Mouse (Mus musculus): ENCODE results near the gene Ccdc148. TPM values are rescaled to one million over a fixed set of nuclear protein-coding genes. Genes with fewer than 3 reads are reported as not detected.

Gene Ccdc148
- polyA plus RNA-seq, 1 experiment from 2014 or later = 6.3 TPM

DNA sequence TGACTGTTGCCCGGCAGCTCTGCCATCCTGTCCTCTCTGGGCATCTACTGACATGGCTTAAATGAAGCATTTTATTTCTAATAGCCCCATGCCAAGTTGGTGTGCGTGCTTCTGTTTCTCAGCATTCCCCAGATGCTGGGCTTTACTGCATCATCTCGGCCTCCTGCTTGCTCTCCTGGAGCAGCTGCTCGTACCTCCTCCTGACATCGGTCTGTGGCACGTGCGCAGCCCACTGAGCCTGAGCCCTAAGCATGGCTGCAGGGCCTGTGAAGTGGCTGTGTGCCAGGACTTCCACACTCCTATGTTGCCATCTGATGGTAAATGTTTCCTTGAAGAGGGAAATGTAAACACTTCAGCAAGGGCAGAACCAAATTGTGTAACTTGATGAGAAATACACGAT, 31.0 kb upstream of the Ccdc148 start:
- no peak overlapping the region; the same call in 1 of the 2 replicates for H3K27ac ChIP-seq (replicated peaks)

DNA sequence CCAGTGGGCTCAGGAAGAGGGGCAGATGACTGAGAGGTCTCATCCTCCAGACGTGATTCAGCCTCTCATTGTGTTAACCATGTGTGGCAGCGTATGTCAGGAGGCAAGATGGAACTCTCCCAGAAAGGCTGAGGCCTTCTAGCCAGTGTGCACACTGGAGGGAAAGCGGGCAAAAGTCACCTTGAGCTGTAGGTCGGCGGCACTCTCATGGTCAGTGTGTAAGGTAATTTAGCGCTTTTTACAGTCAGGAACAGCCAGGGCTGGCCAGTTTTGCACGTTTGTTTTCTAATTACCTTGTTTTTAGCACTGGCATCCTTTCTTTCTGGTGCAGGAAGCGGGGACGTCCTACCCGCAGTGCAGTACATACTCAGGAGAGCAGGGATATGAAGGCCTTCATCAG, 29.7 kb upstream of the Ccdc148 start:
- no peak for ATAC-seq (ENCODE audit: low FRiP score)
- no peak overlapping the region; the same call in 1 of the 2 replicates for H3K27ac ChIP-seq (replicated peaks)
- WGBS = 84% methylated on average over 10 of the region's 10 CpGs

More for the DNA sequence above, 31.0 kb upstream of the Ccdc148 start:
- peak; percentile 46; the same call in 1 of the 2 replicates for ATAC-seq (ENCODE audit: low FRiP score)
- Histone ChIP-seq H3K36me3 (no peaks in the 10 kb centered on the region), H3K4me2 (no peak overlapping the region), H3K4me1 (peaks cover 28% of the 10 kb centered on the region), H3K27me3 (replicated peaks) (no peaks in the 10 kb centered on the region), H3K9me3 (replicated peaks) (no peaks in the 10 kb centered on the region), H3K4me3 (replicated peaks) (no peak overlapping the region), H3K9ac (replicated peaks) (no peak overlapping the region)
- WGBS = 42% methylated on average over 8 of the region's 8 CpGs

DNA sequence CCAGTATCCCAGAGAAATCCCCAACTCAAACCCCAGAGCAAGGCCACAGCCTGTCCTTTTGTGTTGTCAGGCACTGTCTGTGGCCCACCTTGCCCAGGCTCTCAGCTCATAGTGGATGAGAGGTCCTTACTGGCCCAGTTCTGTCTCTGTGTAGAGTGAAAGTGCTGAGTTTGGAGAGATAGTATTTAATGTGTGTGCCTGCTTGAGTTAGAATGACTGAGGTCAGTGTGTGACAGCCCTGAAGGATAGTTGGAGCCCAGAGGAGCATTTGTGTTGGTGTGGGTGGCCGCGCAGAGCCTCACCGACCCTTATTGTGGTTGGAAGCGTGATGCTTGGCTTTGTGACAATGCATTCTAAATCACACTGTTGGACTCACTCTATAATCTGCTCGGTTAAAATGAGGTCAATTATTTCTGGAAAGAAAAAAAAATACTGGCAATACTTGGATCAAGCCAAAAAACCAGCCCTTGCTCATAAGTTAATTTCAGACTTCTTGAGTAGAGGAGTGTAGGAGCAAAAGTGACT, 29.2 kb upstream of the Ccdc148 start:
- H3K36me3 ChIP-seq = no peaks in the 10 kb centered on the region
- ATAC-seq (ENCODE audit: low FRiP score) = no peak
- H3K27me3 ChIP-seq (replicated peaks) = no peaks in the 10 kb centered on the region
- H3K9ac ChIP-seq (replicated peaks) = no peak overlapping the region
- 0 out of 2 replicates have a peak overlapping the region, but pooled peaks have one; percentile 9 for H3K27ac ChIP-seq (replicated peaks)
- no peak overlapping the region for H3K4me2 ChIP-seq
- no peaks in the 10 kb centered on the region for H3K9me3 ChIP-seq (replicated peaks)
- WGBS = 68% methylated on average over 5 of the region's 5 CpGs
- H3K4me1 ChIP-seq = peaks cover 28% of the 10 kb centered on the region
- no peak overlapping the region for H3K4me3 ChIP-seq (replicated peaks)

More for the DNA sequence above, 29.7 kb upstream of the Ccdc148 start:
- no peaks in the 10 kb centered on the region for H3K9me3 ChIP-seq (replicated peaks)
- no peaks in the 10 kb centered on the region for H3K36me3 ChIP-seq
- no peaks in the 10 kb centered on the region for H3K27me3 ChIP-seq (replicated peaks)
- H3K4me3 ChIP-seq (replicated peaks) = no peak overlapping the region
- peaks cover 28% of the 10 kb centered on the region for H3K4me1 ChIP-seq
- no peak overlapping the region for H3K4me2 ChIP-seq
- no peak overlapping the region for H3K9ac ChIP-seq (replicated peaks)

DNA sequence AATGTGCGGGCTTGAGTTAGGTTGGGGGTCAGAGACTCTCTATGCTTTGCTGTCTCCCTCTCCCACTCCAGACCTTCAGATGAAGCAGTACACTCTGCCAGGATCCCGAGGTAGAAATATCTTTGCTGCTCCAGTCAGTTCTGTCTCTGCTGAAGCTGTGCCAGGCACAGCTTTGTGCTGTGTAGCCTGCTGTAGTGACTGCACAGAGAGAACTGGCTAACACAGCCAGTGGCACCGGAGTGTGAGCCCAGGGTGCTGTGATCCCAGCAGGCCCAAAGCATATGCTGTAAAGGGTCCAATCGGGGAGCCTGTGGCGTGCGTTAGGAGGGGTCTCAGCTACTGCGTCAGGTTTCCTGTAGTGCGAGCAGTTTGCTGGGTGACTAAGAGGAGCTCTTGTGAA, 27.8 kb upstream of the Ccdc148 start:
- no peaks in the 10 kb centered on the region for H3K9me3 ChIP-seq (replicated peaks)
- H3K27me3 ChIP-seq (replicated peaks) = no peaks in the 10 kb centered on the region
- no peaks in the 10 kb centered on the region for H3K36me3 ChIP-seq
- no peak overlapping the region for H3K4me3 ChIP-seq (replicated peaks)
- ATAC-seq (ENCODE audit: low FRiP score) = no peak
- no peak overlapping the region for H3K9ac ChIP-seq (replicated peaks)
- peaks cover 28% of the 10 kb centered on the region for H3K4me1 ChIP-seq
- H3K27ac ChIP-seq (replicated peaks) = no peak overlapping the region
- no peak overlapping the region for H3K4me2 ChIP-seq
- 83% methylated on average over 8 of the region's 8 CpGs for WGBS

DNA sequence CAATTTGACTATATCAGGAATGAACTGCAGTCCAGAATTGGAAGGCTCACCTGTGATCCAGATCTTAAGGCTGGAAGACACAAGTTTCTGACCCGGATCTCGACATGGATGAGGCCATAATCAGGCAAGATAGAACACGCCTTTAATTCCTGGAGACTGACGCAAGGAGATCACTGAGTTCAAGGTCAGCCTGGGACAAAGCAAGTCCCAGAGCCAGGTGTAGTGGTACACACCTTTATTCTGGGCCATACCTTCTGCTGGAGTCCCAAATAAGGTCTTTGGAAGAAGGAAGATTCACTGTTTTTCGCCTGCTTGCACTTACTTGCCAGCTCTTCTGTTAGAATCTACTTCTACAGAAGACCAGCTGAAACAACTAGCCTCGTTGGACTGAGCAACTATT, 26.5 kb upstream of the Ccdc148 start:
- H3K9ac ChIP-seq (replicated peaks) = no peak overlapping the region
- no peak overlapping the region for H3K4me3 ChIP-seq (replicated peaks)
- no peaks in the 10 kb centered on the region for H3K27me3 ChIP-seq (replicated peaks)
- H3K27ac ChIP-seq (replicated peaks) = no peak overlapping the region
- no peak for ATAC-seq (ENCODE audit: low FRiP score)
- no peaks in the 10 kb centered on the region for H3K36me3 ChIP-seq
- 97% methylated on average over 6 of the region's 6 CpGs for WGBS
- H3K4me1 ChIP-seq = peaks cover 25% of the 10 kb centered on the region
- no peaks in the 10 kb centered on the region for H3K9me3 ChIP-seq (replicated peaks)
- no peak overlapping the region for H3K4me2 ChIP-seq

DNA sequence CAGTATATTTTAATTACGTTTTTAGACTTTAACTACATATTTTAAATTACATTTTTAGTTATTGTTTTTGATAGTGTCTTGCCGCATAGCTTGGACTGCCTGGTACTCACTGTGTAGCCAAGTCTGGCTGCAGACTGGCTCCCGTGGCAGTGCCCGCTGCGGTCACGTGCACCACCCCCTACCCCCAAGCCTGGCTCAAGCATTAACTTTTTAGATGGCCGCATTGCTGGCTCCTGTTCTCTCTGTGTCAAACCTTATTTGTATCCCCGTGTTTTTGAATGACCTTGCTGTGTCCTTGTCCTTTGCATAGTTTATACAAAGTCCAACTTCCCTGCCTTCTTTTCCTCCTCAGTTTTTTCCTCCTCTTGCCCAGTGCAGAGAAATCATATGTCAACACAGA, 25.6 kb upstream of the Ccdc148 start:
- H3K4me1 ChIP-seq = peaks cover 17% of the 10 kb centered on the region
- WGBS = 94% methylated on average over 8 of the region's 8 CpGs
- H3K9ac ChIP-seq (replicated peaks) = no peak overlapping the region
- ATAC-seq (ENCODE audit: low FRiP score) = no peak
- H3K4me2 ChIP-seq = no peak overlapping the region
- no peaks in the 10 kb centered on the region for H3K27me3 ChIP-seq (replicated peaks)
- H3K36me3 ChIP-seq = no peaks in the 10 kb centered on the region
- no peak overlapping the region for H3K27ac ChIP-seq (replicated peaks)
- no peak overlapping the region for H3K4me3 ChIP-seq (replicated peaks)
- no peaks in the 10 kb centered on the region for H3K9me3 ChIP-seq (replicated peaks)

DNA sequence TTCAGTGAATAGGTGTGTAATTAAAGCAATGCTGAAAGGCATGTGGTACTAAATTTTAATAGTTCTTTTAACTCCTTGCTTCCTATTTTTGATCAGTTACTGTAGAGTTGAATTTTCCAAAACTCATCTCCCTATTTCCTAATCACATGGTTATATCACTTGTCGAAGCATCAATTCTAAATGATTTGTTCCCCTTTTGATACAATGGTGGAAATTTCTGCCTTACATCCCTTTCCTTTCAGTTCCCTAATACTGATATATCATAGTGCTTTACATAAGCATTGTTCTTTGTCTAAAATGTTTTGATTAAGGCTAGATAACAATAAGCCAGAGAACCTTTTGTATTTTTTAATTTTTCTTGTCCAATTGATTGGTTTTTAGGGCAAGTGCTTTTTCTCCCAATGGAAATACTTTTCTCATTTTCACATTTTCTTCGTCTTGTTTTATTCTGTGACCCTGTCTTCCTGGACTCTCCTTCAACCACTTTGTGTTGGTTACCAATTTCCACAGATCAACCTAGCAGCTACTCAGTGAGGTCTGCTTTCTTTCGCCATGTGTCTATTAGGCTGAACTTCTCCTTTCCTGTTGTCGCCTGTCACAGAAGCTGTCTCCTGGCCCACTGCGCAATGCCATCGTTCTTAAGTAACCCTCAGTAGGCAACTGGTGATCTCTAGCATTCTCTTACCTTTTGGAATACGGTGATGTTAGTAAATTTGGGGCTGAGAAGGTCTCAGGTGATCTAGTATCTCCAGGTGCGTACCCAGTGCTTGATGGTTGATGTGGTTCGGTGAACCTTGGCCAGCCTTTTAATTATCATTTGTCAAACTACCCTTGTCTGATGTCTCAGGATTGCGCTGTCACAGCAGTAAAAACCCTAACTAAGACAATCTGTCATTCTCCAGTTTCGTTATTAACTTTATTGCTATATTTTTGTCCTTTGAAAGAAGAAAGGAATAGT, 23.9 kb upstream of the Ccdc148 start:
- Histone ChIP-seq H3K36me3 (no peaks in the 10 kb centered on the region), H3K4me2 (no peak overlapping the region), H3K4me3 (replicated peaks) (no peak overlapping the region), H3K27ac (replicated peaks) (no peak overlapping the region), H3K27me3 (replicated peaks) (no peaks in the 10 kb centered on the region), H3K9me3 (replicated peaks) (no peaks in the 10 kb centered on the region), H3K9ac (replicated peaks) (no peak overlapping the region), H3K4me1 (peaks cover 2% of the 10 kb centered on the region; the same call in 1 of the 2 replicates)
- ATAC-seq (ENCODE audit: low FRiP score) = no peak
- 93% methylated on average over 11 of the region's 11 CpGs for WGBS

DNA sequence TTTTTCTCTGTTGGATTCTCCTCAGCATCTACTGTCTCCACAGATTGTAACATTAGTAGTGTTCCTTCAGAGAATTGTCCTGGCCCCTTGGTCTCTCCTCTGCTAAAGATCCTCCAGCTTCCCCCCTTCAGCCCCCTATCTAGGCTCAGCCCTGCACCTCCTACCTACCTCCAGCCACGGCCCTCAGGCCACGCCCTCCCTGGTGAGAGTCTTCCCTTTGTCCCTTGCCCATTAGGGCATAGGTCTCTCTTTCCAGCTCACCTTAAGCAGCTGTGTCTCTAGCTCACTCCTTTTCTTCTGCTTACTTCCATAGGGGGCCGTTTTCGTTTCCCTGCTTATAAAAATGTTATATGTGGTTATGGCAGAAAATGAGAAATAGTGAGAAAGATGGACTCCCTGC, 23.1 kb upstream of the Ccdc148 start:
- Histone ChIP-seq H3K36me3 (no peaks in the 10 kb centered on the region), H3K27me3 (replicated peaks) (no peaks in the 10 kb centered on the region), H3K27ac (replicated peaks) (no peak overlapping the region), H3K4me2 (no peak overlapping the region), H3K4me1 (peaks cover 2% of the 10 kb centered on the region; the same call in 1 of the 2 replicates), H3K9me3 (replicated peaks) (no peaks in the 10 kb centered on the region), H3K9ac (replicated peaks) (no peak overlapping the region), H3K4me3 (replicated peaks) (no peak overlapping the region)
- WGBS = 75% methylated on average over 4 of the region's 4 CpGs
- ATAC-seq (ENCODE audit: low FRiP score) = no peak

DNA sequence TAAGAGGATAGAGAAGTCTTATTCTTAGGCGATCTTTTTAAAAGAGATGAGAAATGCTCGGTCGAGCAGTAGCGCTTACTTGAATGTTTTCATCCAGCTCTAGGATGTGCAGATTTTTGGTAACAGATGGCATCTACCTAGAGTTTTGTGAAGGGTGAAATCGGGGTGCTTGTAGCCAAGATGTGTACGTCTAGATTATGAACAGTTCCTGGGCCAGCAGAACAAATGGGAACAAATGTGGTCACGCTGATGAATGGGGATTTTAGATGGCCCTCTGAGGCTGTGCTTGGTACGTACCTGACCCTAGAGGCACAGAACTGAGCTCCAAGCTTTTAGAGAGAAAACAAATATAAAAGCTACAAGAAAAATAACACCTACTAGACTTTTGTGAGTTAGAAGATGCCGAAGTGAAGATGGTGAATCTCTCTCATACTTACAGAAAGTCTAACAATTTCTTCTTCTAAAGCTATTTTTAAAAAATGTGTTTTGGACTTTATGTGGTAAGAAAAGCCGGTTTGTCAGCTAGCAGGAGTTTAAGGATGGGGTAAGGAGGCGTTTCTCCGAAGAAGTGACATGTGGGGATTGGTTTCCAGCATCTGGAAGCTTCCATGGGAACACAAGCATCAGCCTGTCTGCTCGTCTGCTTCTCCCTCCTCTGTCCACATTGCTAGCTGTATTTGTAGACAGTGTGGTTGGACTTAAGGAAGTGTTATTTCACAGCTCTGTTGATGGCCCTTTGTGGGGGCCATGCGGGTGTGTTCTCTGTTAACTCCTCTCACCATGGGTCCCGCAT, 21.0 kb upstream of the Ccdc148 start:
- Histone ChIP-seq H3K27me3 (replicated peaks) (no peaks in the 10 kb centered on the region), H3K4me2 (no peak overlapping the region), H3K4me3 (replicated peaks) (no peak overlapping the region), H3K9me3 (replicated peaks) (no peaks in the 10 kb centered on the region), H3K9ac (replicated peaks) (no peak overlapping the region), H3K27ac (replicated peaks) (no peak overlapping the region), H3K36me3 (no peaks in the 10 kb centered on the region), H3K4me1 (peaks cover 8% of the 10 kb centered on the region)
- WGBS = 81% methylated on average over 15 of the region's 15 CpGs
- no peak for ATAC-seq (ENCODE audit: low FRiP score)

DNA sequence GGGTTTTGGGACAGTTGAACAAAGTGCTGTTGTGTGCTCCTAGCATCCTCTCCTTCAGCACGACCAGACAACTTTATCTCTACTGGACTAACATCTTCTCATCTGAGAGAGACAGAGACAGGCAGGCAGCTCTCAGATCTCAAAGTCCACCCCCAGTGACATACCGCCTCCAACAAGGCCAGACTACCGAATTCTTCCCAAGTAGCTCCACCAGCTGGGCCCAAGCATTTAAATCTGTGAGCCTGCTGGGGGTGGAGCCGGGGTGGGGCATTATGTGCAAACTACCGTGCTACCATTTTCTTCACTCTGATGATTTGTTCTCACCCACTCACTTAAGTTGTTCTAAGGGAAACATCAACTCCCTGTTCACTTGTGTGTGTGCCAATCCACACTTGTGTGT, 19.0 kb upstream of the Ccdc148 start:
- no peak overlapping the region for H3K4me2 ChIP-seq
- H3K27me3 ChIP-seq (replicated peaks) = no peaks in the 10 kb centered on the region
- H3K9me3 ChIP-seq (replicated peaks) = no peaks in the 10 kb centered on the region
- H3K9ac ChIP-seq (replicated peaks) = no peak overlapping the region
- no peaks in the 10 kb centered on the region for H3K36me3 ChIP-seq
- H3K27ac ChIP-seq (replicated peaks) = no peak overlapping the region
- no peak for ATAC-seq (ENCODE audit: low FRiP score)
- WGBS = 49% methylated on average over 5 of the region's 5 CpGs
- peaks cover 10% of the 10 kb centered on the region for H3K4me1 ChIP-seq
- H3K4me3 ChIP-seq (replicated peaks) = no peak overlapping the region

DNA sequence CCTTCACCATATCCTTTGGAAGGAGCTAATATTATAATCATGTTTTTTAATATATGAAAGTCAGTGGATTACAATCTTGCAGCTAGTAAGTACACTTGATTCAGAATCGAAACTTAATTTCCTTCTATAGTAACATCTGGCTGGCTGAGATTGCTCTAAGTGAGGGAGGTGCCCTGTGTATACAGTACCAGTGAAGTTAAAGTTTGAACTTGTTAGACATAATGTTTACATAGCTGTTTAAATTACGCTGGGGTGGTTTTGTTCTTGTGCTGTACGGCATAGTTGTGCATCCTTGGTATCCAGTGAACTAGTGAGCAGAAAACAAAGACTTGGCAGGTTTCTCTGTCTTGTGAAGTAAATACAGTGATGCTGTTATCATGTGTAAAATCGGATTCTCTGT, 18.5 kb upstream of the Ccdc148 start:
- H3K36me3 ChIP-seq = no peaks in the 10 kb centered on the region
- H3K4me2 ChIP-seq = no peak overlapping the region
- 77% methylated on average over 4 of the region's 4 CpGs for WGBS
- no peak overlapping the region for H3K9ac ChIP-seq (replicated peaks)
- H3K9me3 ChIP-seq (replicated peaks) = no peaks in the 10 kb centered on the region
- no peak overlapping the region for H3K4me3 ChIP-seq (replicated peaks)
- peaks cover 10% of the 10 kb centered on the region for H3K4me1 ChIP-seq
- no peak for ATAC-seq (ENCODE audit: low FRiP score)
- no peak overlapping the region for H3K27ac ChIP-seq (replicated peaks)
- no peaks in the 10 kb centered on the region for H3K27me3 ChIP-seq (replicated peaks)
